Mouse (Mus musculus): Measurements from ENCODE around the gene Ehhadh. TPM values are rescaled to one million over a fixed set of nuclear protein-coding genes. Genes with fewer than 3 reads are reported as not detected.
A peak's percentile ranks its signal among the peaks of the same experiment; 100 is the strongest.

Gene Ehhadh
- polyA plus RNA-seq, 1 experiment from 2014 or later = 5.0 TPM

DNA sequence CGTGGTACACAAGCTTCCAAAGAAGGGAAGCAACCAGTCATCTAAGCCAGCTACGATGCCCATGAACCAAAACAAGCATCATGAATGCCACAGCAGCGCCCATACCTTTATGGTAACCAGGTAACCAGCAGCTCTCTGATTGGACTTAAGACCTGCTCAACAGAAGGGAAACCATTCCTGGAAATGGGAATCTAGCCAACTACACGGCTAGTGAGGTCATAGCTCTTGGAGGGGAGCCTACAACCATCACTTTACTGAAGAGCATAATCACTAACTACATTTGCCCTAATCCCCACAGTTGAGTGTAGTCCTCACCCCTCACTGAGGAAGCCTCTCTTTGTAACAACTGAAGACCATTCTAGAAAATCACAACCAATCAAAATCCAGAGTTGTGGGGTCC lies 12.9 kb downstream of the Ehhadh start:
- H3K4me3 ChIP-seq = no peak overlapping the region
- H3K36me3 ChIP-seq = no peaks in the 10 kb centered on the region
- no peaks in the 10 kb centered on the region for H3K27me3 ChIP-seq (replicated peaks)
- no peak overlapping the region for H3K27ac ChIP-seq
- no peak overlapping the region for H3K9ac ChIP-seq
- 76% methylated on average over 4 of the region's 4 CpGs for WGBS (ENCODE audit: insufficient replicate concordance)
- no peak for ATAC-seq
- H3K9me3 ChIP-seq (replicated peaks) = no peaks in the 10 kb centered on the region
- peaks cover 9% of the 10 kb centered on the region for H3K4me1 ChIP-seq
- H3K4me2 ChIP-seq = no peak overlapping the region

DNA sequence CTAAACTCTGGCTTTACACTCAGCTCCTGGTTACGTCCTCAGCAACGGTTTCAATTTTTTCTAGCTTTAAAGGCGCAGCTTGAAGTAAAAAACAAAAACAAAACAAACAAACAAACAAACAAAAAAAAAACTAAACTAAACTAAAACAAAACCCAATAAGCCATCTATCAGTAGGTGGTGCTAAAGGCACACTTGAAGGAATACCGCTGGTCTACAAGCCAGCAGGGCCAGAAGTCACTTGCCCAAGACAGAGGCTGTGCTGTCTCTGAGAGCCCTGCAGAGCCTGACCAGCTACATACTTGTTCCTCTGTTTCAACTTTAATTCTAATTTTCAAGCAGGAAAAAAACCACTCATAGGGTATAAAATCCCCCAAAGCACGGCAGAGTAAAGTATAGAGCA lies 17.9 kb downstream of the Ehhadh start:
- no peaks in the 10 kb centered on the region for H3K4me1 ChIP-seq
- H3K4me2 ChIP-seq = no peak overlapping the region
- no peak overlapping the region for H3K4me3 ChIP-seq
- H3K9ac ChIP-seq = no peak overlapping the region
- ATAC-seq = no peak
- H3K36me3 ChIP-seq = 0 out of 2 replicates have a peak, but pooled peaks cover 3% of the 10 kb centered on the region
- H3K27me3 ChIP-seq (replicated peaks) = no peaks in the 10 kb centered on the region
- H3K27ac ChIP-seq = no peak overlapping the region
- WGBS (ENCODE audit: insufficient replicate concordance) = 72% methylated on average over 5 of the region's 5 CpGs
- H3K9me3 ChIP-seq (replicated peaks) = no peaks in the 10 kb centered on the region

DNA sequence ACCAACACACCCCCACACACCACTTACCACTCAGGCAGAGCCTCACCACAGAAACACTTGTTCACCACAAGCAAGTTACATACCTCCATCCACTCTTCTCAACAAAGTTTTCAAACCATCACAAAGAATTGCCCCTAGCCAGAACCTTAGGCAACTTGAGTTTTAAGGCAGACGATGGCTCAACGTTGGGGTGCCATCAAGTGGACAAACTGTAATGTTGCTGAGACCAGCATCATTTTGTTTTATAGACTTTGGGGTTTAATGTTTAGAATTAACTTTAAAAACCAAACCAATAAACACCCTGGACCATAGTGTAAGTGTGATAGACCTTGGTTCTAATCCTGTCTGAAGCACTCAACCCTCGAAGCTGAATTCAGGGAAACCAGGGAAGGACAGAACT lies 19.4 kb downstream of the Ehhadh start:
- Histone ChIP-seq H3K36me3 (0 out of 2 replicates have a peak, but pooled peaks cover 3% of the 10 kb centered on the region), H3K4me3 (no peak overlapping the region), H3K4me1 (no peaks in the 10 kb centered on the region), H3K27me3 (replicated peaks) (no peaks in the 10 kb centered on the region), H3K9me3 (replicated peaks) (no peaks in the 10 kb centered on the region), H3K4me2 (no peak overlapping the region), H3K27ac (no peak overlapping the region), H3K9ac (no peak overlapping the region)
- 70% methylated on average over 3 of the region's 3 CpGs for WGBS (ENCODE audit: insufficient replicate concordance)
- ATAC-seq = no peak

DNA sequence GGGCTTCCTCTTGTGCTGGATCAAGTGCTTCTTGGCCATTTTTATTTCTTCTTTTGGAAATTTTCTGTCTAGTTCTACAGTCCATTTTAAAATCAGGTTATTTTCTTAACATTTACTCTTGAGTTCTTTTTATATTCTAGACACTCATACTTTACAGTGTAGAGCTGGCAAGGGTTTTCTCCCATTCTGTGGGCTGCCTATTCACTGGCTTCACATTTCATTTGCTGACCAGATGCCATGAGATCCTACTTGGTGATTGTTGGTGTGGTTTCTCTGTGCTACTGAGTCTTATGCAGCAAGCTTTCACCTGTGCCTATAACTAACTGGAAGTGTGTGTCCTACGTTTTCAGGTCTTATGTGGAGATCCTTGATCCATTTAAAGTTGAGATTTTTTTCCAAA lies 29.2 kb downstream of the Ehhadh start:
- no peak overlapping the region for H3K9ac ChIP-seq
- H3K9me3 ChIP-seq (replicated peaks) = no peaks in the 10 kb centered on the region
- H3K4me3 ChIP-seq = no peak overlapping the region
- H3K4me2 ChIP-seq = no peak overlapping the region
- H3K27ac ChIP-seq = no peak overlapping the region
- H3K36me3 ChIP-seq = 0 out of 2 replicates have a peak, but pooled peaks cover 2% of the 10 kb centered on the region
- 77% methylated on average over 1 of the region's 1 CpGs for WGBS (ENCODE audit: insufficient replicate concordance)
- H3K4me1 ChIP-seq = no peaks in the 10 kb centered on the region
- H3K27me3 ChIP-seq (replicated peaks) = no peaks in the 10 kb centered on the region
- ATAC-seq = no peak

DNA sequence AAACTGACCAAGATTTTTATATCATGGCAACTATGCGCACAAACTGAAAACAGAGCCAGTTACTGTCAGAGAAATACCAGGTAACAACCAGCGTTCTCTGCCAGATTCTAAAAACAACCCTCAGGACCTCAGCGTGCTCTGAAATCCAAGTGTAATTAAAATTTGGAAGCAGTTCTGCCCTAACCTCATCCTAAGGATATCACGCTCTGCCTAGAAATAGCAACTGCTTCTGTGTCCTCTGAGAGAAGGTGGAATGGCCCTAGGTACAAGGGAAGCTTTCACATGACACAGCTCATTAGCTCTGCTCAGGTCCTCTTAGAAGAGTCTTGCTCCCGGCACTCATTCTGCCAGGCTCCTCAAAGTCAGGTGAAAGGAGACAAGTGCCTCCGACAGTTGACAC lies 44.2 kb downstream of the Ehhadh start:
- no peak for ATAC-seq
- Histone ChIP-seq H3K9ac (no peak overlapping the region), H3K27ac (no peak overlapping the region), H3K9me3 (replicated peaks) (no peaks in the 10 kb centered on the region), H3K4me2 (no peak overlapping the region), H3K27me3 (replicated peaks) (no peaks in the 10 kb centered on the region), H3K4me3 (no peak overlapping the region), H3K36me3 (no peaks in the 10 kb centered on the region), H3K4me1 (peaks cover 16% of the 10 kb centered on the region)
- WGBS (ENCODE audit: insufficient replicate concordance) = 79% methylated on average over 6 of the region's 6 CpGs

DNA sequence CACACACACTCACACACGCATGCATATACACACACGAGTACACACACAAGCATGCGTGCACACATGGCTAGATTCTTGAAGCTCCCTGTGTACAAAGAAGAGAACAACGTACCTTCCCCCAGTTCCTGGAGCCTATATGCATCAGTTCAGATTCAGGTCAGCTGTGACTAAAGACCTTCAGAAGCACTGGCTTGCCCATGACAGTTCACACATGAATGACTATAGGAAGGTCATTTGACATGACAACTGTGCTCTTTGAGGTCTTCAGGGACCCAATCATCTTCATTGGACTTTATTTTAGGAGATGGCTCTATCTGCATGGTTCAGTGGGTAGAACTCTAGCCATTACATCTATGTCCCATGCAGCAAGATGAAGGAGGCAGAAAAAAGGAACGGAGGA lies 44.7 kb downstream of the Ehhadh start:
- Histone ChIP-seq H3K9me3 (replicated peaks) (no peaks in the 10 kb centered on the region), H3K9ac (no peak overlapping the region), H3K27me3 (replicated peaks) (no peaks in the 10 kb centered on the region), H3K36me3 (no peaks in the 10 kb centered on the region), H3K4me3 (no peak overlapping the region), H3K4me2 (no peak overlapping the region), H3K27ac (no peak overlapping the region), H3K4me1 (peaks cover 16% of the 10 kb centered on the region)
- ATAC-seq = no peak
- WGBS (ENCODE audit: insufficient replicate concordance) = 79% methylated on average over 5 of the region's 5 CpGs

DNA sequence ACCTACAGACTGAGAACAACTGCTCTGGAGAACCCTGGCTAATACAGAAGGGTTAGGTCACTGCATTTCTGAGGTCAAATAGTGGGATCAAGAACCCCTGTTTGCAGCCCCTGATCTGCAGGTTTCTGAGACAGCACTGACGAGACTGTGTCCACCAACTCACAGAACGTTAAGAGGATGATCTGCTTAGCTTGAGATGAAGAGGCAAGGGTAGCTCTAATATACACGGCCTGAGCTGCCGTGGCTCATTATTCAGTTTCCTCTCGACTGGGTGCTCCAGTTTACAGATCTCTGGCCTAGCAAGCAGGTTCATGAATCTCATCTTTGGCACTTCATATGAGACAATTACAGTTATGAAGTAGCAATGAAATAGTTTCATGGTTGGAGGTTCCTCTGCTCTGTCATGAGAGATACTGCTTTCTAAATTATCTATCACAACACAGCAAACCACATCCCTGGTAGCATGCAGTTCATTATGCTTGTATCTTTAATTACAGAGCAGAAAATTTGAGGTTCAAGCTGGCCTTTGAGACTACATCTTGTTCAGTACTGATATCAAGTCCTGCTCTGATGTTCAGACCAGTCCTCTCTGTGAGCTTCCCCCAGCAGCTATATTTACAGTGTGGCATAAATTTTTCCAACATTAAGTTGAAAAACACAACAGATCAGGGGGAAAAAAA lies 45.3 kb downstream of the Ehhadh start:
- Histone ChIP-seq H3K4me2 (no peak overlapping the region), H3K9ac (no peak overlapping the region), H3K4me3 (no peak overlapping the region), H3K9me3 (replicated peaks) (no peaks in the 10 kb centered on the region), H3K27ac (no peak overlapping the region), H3K4me1 (peaks cover 16% of the 10 kb centered on the region), H3K27me3 (replicated peaks) (no peaks in the 10 kb centered on the region), H3K36me3 (no peaks in the 10 kb centered on the region)
- WGBS (ENCODE audit: insufficient replicate concordance) = 55% methylated on average over 5 of the region's 5 CpGs
- ATAC-seq = peak; percentile 71

DNA sequence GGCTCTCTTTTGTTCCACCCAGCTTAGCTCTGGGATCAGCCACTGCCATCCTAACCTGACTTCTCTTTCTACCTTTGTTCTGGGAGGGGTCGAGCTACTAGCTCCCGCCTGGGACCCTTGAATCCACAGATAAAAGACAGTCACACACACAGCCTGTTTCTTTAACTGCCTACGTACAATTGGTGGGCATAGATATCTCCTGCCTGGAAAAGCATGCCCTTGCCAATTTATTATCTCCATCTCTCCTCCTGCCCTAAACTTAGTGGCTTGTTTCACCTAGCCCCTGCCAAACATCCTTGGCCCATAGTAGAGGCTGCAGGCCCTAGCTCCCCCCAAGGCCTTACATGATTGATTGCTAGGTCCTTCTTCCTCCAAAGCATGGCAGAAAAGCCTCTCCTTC lies 46.1 kb downstream of the Ehhadh start:
- WGBS (ENCODE audit: insufficient replicate concordance) = 39% methylated on average over 3 of the region's 3 CpGs
- ATAC-seq = peak; percentile 46; the same call in 1 of the 2 replicates

DNA sequence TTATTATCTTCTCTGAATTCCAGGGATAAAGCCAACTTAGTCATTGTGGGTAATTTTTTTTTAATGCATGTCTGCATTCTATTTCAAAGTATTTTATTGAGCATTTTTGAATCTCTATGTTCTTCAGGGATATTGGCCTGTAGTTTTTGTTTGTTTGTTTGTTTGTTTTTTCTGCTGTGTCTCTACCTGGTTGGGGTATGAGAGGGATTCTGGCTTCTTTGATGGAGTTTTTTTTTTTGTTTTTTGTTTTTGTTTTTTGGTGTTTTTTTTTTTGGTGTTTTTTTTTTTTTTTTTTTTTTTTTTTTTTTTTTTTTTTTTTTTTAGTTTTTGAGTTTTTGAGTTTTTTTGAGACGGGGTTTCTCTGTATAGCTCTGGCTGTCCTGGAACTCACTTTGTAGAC lies 52.0 kb downstream of the Ehhadh start:
- Histone ChIP-seq H3K9me3 (replicated peaks) (no peaks in the 10 kb centered on the region), H3K4me3 (no peak overlapping the region), H3K4me1 (no peaks in the 10 kb centered on the region), H3K27ac (no peak overlapping the region), H3K9ac (no peak overlapping the region), H3K27me3 (replicated peaks) (peaks cover 5% of the 10 kb centered on the region; the same call in 1 of the 2 replicates), H3K36me3 (no peaks in the 10 kb centered on the region), H3K4me2 (no peak overlapping the region)
- WGBS (ENCODE audit: insufficient replicate concordance) = 67% methylated on average over 1 of the region's 1 CpGs
- ATAC-seq = no peak

More for the DNA sequence above, 46.1 kb downstream of the Ehhadh start:
- no peak overlapping the region for H3K9ac ChIP-seq
- no peaks in the 10 kb centered on the region for H3K9me3 ChIP-seq (replicated peaks)
- no peaks in the 10 kb centered on the region for H3K36me3 ChIP-seq
- H3K4me3 ChIP-seq = no peak overlapping the region
- H3K27me3 ChIP-seq (replicated peaks) = no peaks in the 10 kb centered on the region
- no peak overlapping the region for H3K4me2 ChIP-seq
- H3K4me1 ChIP-seq = peaks cover 16% of the 10 kb centered on the region
- H3K27ac ChIP-seq = 0 out of 2 replicates have a peak overlapping the region, but pooled peaks have one; percentile 10

DNA sequence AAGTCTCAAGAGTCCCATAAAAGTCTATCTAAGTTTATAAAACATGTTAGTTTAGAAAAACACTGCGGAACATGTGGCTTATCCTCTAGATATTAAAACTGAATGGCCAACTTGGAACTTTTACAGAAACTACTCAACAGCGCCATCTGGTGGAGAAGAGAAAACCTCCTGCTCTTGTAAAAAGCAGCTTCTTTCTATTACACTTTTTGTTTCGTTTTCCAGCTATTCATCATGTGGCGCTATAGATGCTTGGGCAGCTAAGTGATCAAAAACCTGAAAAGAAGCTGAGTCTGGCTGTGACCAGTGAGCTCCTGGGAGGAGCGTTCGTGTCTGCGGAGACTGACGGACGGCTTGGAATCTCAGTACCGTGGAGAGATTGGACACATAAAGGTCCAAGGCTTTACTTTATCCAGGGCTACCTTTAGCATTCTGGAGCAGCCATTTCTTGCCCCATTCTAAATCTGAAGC lies 59.7 kb downstream of the Ehhadh start:
- Histone ChIP-seq H3K4me1 (no peaks in the 10 kb centered on the region), H3K27ac (no peak overlapping the region), H3K27me3 (replicated peaks) (peaks cover 5% of the 10 kb centered on the region; the same call in 1 of the 2 replicates), H3K36me3 (no peaks in the 10 kb centered on the region), H3K9ac (no peak overlapping the region), H3K4me2 (peak overlapping the region; percentile 46), H3K4me3 (peak overlapping the region; percentile 32; the same call in 1 of the 2 replicates), H3K9me3 (replicated peaks) (no peaks in the 10 kb centered on the region)
- ATAC-seq = no peak
- 39% methylated on average over 10 of the region's 10 CpGs for WGBS (ENCODE audit: insufficient replicate concordance)

DNA sequence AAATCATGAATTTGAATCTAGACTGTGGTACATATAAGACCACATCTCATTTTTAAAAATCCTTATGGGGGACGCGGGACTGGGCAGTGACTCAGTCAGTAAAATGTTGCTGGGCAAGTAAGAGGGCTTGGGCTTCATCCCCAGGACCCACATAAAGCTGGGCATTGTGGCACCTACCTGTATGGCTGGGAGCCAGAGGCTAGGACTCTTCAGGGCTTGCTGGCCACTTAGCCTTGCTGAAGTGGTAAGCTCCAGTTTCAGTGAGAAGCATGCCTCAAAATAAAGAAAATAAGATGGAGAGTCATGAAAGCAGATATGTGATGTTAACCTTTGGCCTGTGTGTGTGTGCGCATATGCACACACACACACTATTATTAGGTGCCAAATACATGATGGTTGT lies 60.2 kb downstream of the Ehhadh start:
- H3K4me3 ChIP-seq = no peak overlapping the region
- ATAC-seq = no peak
- WGBS (ENCODE audit: insufficient replicate concordance) = 73% methylated on average over 3 of the region's 3 CpGs
- H3K9me3 ChIP-seq (replicated peaks) = no peaks in the 10 kb centered on the region
- no peak overlapping the region for H3K4me2 ChIP-seq
- peaks cover 5% of the 10 kb centered on the region; the same call in 1 of the 2 replicates for H3K27me3 ChIP-seq (replicated peaks)
- no peak overlapping the region for H3K9ac ChIP-seq
- no peaks in the 10 kb centered on the region for H3K4me1 ChIP-seq
- no peaks in the 10 kb centered on the region for H3K36me3 ChIP-seq
- no peak overlapping the region for H3K27ac ChIP-seq

DNA sequence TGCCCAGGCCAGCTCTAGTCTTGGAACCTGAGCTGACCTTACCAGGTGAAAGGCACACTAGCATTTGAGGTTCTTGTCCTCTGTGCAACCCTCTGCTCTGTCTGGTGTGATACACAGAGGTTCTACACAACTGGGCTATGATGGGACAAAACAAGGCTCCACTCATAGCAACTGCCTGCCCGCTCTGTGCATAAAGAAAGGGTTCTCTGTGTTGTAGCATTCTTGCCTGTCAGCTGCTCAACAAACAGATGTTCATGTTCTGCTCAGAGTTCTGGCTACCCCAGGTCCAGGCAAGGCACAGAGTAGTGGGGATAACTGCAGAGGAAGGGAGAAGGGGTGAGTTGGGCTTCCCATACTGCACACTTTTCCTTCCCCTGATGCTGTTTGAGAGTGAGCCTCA lies 63.3 kb downstream of the Ehhadh start:
- no peak for ATAC-seq
- Histone ChIP-seq H3K27me3 (replicated peaks) (no peaks in the 10 kb centered on the region), H3K27ac (no peak overlapping the region), H3K36me3 (no peaks in the 10 kb centered on the region), H3K4me2 (no peak overlapping the region), H3K9ac (no peak overlapping the region), H3K4me1 (no peaks in the 10 kb centered on the region), H3K4me3 (no peak overlapping the region), H3K9me3 (replicated peaks) (no peaks in the 10 kb centered on the region)
- 79% methylated on average over 1 of the region's 1 CpGs for WGBS (ENCODE audit: insufficient replicate concordance)

DNA sequence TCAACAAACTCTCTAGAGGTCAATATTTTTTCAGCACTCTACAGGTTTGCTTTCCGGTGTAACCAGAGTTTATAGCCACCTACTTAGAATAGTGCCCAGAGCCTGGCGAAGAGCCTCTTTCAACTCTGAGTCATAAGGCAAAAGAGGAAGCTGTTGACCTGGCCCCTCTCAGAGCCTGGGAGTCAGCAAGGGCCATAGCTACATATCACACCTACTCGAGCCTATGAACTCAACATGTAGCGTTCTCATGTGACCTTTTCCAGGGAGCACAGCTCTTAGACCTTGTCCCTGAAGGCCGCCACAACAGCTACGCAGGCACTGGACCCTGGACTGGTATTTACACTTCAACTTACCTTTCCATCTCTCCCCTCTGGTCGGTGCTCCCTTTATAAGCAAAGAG lies 67.8 kb downstream of the Ehhadh start:
- Histone ChIP-seq H3K27ac (no peak overlapping the region), H3K4me1 (no peaks in the 10 kb centered on the region), H3K9me3 (replicated peaks) (no peaks in the 10 kb centered on the region), H3K36me3 (no peaks in the 10 kb centered on the region), H3K4me2 (no peak overlapping the region), H3K27me3 (replicated peaks) (no peaks in the 10 kb centered on the region), H3K4me3 (no peak overlapping the region), H3K9ac (no peak overlapping the region)
- ATAC-seq = no peak
- WGBS (ENCODE audit: insufficient replicate concordance) = 58% methylated on average over 7 of the region's 7 CpGs

All from liver, embryonic 12.5 days (tissue).